Mouse (Mus musculus): ENCODE results near the gene Mr1. TPM values are rescaled to one million over a fixed set of nuclear protein-coding genes. Genes with fewer than 3 reads are reported as not detected.
"Not testable (repeated sequence)": the region's sequence is repeated elsewhere in the genome, so short reads cannot be mapped to it uniquely, and the experiment has no call there.

Gene Mr1
- polyA plus RNA-seq, 1 experiment, result 3.9 TPM

- no peaks in the 10 kb centered on the region for H3K27me3 ChIP-seq (ENCODE audit: control insufficient read depth, insufficient read depth, insufficient read length)
- H3K4me3 ChIP-seq, result no peak overlapping the region
- no peaks in the 10 kb centered on the region for H3K79me2 ChIP-seq (ENCODE audit: control insufficient read depth, insufficient read depth)
- peaks cover 8% of the 10 kb centered on the region for H3K36me3 ChIP-seq (ENCODE audit: control insufficient read depth, insufficient read depth)
- H3ac ChIP-seq (ENCODE audit: control insufficient read depth, insufficient read length), result no peak overlapping the region
- TF ChIP-seq POLR2A (IDR thresholded peaks at IDR 0.05; ENCODE audit: insufficient read length, low read depth) (no peak), USF1 (IDR thresholded peaks at IDR 0.05; ENCODE audit: low read depth) (no peak), MAX (IDR thresholded peaks at IDR 0.05; ENCODE audit: low read depth) (no peak), MYOD1 (IDR thresholded peaks at IDR 0.05; ENCODE audit: control insufficient read depth in 1 of 3, insufficient read length in 2 of 3, low read depth in 2 of 3) (no peak), TCF3 (IDR thresholded peaks at IDR 0.05; ENCODE audit: insufficient read length, low read depth) (no peak), POLR2AphosphoS2 (IDR thresholded peaks at IDR 0.05; ENCODE audit: insufficient read length, low read depth) (no peak), E2F4 (IDR thresholded peaks at IDR 0.05; ENCODE audit: insufficient read depth) (no peak), SRF (IDR thresholded peaks at IDR 0.05; ENCODE audit: control insufficient read depth, insufficient read length, low read depth) (no peak), CEBPB (IDR thresholded peaks at IDR 0.05; ENCODE audit: insufficient read depth, poor library complexity, severe bottlenecking) (no peak), MYOG (IDR thresholded peaks at IDR 0.05; ENCODE audit: control insufficient read depth in 1 of 3, insufficient read depth in 1 of 3, insufficient read length in 2 of 3, low read depth in 2 of 3) (no peak), TCF12 (IDR thresholded peaks at IDR 0.05; ENCODE audit: insufficient read depth, poor library complexity, severe bottlenecking) (no peak), REST (IDR thresholded peaks at IDR 0.05; ENCODE audit: insufficient read depth, insufficient read length) (no peak)
- no peak overlapping the region for H3K4me2 ChIP-seq (ENCODE audit: low read depth)
These were observed 42.0 kb upstream of the Mr1 start for GRCm38 (mm10) chr1:155188656-155189055.

- Histone ChIP-seq H3K36me3 (ENCODE audit: control insufficient read depth, insufficient read depth) (peaks cover 4% of the 10 kb centered on the region), H3ac (ENCODE audit: control insufficient read depth, insufficient read length) (no peak overlapping the region), H3K4me2 (ENCODE audit: low read depth) (no peak overlapping the region)
These were observed 37.6 kb upstream of the Mr1 start for GRCm38 (mm10) chr1:155184191-155184590.

GRCm38 (mm10) chr1:155178192-155178924 is 31.7 kb upstream of the Mr1 start:
- TF ChIP-seq MYOD1 (IDR thresholded peaks at IDR 0.05; ENCODE audit: control insufficient read depth in 1 of 3, insufficient read length in 2 of 3, low read depth in 2 of 3), result no peak
- Histone ChIP-seq H3K79me2 (ENCODE audit: control insufficient read depth, insufficient read depth) (no peaks in the 10 kb centered on the region), H3ac (ENCODE audit: control insufficient read depth, insufficient read length) (no peak overlapping the region), H3K4me2 (ENCODE audit: low read depth) (no peak overlapping the region), H3K27me3 (ENCODE audit: control insufficient read depth, insufficient read depth, insufficient read length) (no peaks in the 10 kb centered on the region), H3K4me3 (no peak overlapping the region), H3K36me3 (ENCODE audit: control insufficient read depth, insufficient read depth) (peaks cover 12% of the 10 kb centered on the region)

More at GRCm38 (mm10) chr1:155184191-155184590, 37.6 kb upstream of the Mr1 start:
- no peak overlapping the region for H3K4me3 ChIP-seq
- no peaks in the 10 kb centered on the region for H3K27me3 ChIP-seq (ENCODE audit: control insufficient read depth, insufficient read depth, insufficient read length)
- H3K79me2 ChIP-seq (ENCODE audit: control insufficient read depth, insufficient read depth), result no peaks in the 10 kb centered on the region
- no peak for TF ChIP-seq MYOD1 (IDR thresholded peaks at IDR 0.05; ENCODE audit: control insufficient read depth in 1 of 3, insufficient read length in 2 of 3, low read depth in 2 of 3)
- no peak for TF ChIP-seq TCF12 (IDR thresholded peaks at IDR 0.05; ENCODE audit: insufficient read depth, poor library complexity, severe bottlenecking)
- no peak for TF ChIP-seq USF1 (IDR thresholded peaks at IDR 0.05; ENCODE audit: low read depth)
- TF ChIP-seq SRF (IDR thresholded peaks at IDR 0.05; ENCODE audit: control insufficient read depth, insufficient read length, low read depth), result no peak
- no peak for TF ChIP-seq E2F4 (IDR thresholded peaks at IDR 0.05; ENCODE audit: insufficient read depth)
- no peak for TF ChIP-seq CEBPB (IDR thresholded peaks at IDR 0.05; ENCODE audit: insufficient read depth, poor library complexity, severe bottlenecking)
- no peak for TF ChIP-seq POLR2AphosphoS2 (IDR thresholded peaks at IDR 0.05; ENCODE audit: insufficient read length, low read depth)
- no peak for TF ChIP-seq MAX (IDR thresholded peaks at IDR 0.05; ENCODE audit: low read depth)
- TF ChIP-seq MYOG (IDR thresholded peaks at IDR 0.05; ENCODE audit: control insufficient read depth in 1 of 3, insufficient read depth in 1 of 3, insufficient read length in 2 of 3, low read depth in 2 of 3), result no peak
- TF ChIP-seq REST (IDR thresholded peaks at IDR 0.05; ENCODE audit: insufficient read depth, insufficient read length), result no peak
- no peak for TF ChIP-seq POLR2A (IDR thresholded peaks at IDR 0.05; ENCODE audit: insufficient read length, low read depth)
- no peak for TF ChIP-seq TCF3 (IDR thresholded peaks at IDR 0.05; ENCODE audit: insufficient read length, low read depth)

GRCm38 (mm10) chr1:155174424-155174823 is 27.8 kb upstream of the Mr1 start:
- no peak for TF ChIP-seq TCF12 (IDR thresholded peaks at IDR 0.05; ENCODE audit: insufficient read depth, poor library complexity, severe bottlenecking)
- H3K4me3 ChIP-seq, result no peak overlapping the region
- no peaks in the 10 kb centered on the region for H3K27me3 ChIP-seq (ENCODE audit: control insufficient read depth, insufficient read depth, insufficient read length)
- no peak overlapping the region for H3ac ChIP-seq (ENCODE audit: control insufficient read depth, insufficient read length)
- no peaks in the 10 kb centered on the region for H3K79me2 ChIP-seq (ENCODE audit: control insufficient read depth, insufficient read depth)
- no peak overlapping the region for H3K4me2 ChIP-seq (ENCODE audit: low read depth)
- H3K36me3 ChIP-seq (ENCODE audit: control insufficient read depth, insufficient read depth), result peaks cover 12% of the 10 kb centered on the region

GRCm38 (mm10) chr1:155173644-155174016 is 27.0 kb upstream of the Mr1 start:
- H3K4me3 ChIP-seq; H3K4me2 ChIP-seq (ENCODE audit: low read depth); H3K27me3 ChIP-seq (ENCODE audit: control insufficient read depth, insufficient read depth, insufficient read length); H3ac ChIP-seq (ENCODE audit: control insufficient read depth, insufficient read length); H3K79me2 ChIP-seq (ENCODE audit: control insufficient read depth, insufficient read depth): not testable (repeated sequence)
- H3K36me3 ChIP-seq (ENCODE audit: control insufficient read depth, insufficient read depth), result peaks cover 12% of the 10 kb centered on the region
